Mouse (Mus musculus): ENCODE measurements around the gene Adamts6. TPM values are rescaled to one million over a fixed set of nuclear protein-coding genes. Genes with fewer than 3 reads are reported as not detected.

Gene Adamts6
- polyA plus RNA-seq, 1 experiment: not detected

- TF ChIP-seq POLR2A (IDR thresholded peaks at IDR 0.05; ENCODE audit: insufficient read depth, low read depth, low read length) (no peak), CTCF (IDR thresholded peaks at IDR 0.05; ENCODE audit: insufficient read depth, low read depth, low read length) (no peak)
- no peaks in the 10 kb centered on the region for H3K4me1 ChIP-seq (ENCODE audit: control insufficient read depth, insufficient read depth, low read length)
- 89% methylated on average over 7 of the region's 7 CpGs for WGBS
- no peak overlapping the region for H3K4me3 ChIP-seq (ENCODE audit: insufficient read depth, low read depth, low read length)
- no peak overlapping the region for H3K27ac ChIP-seq (ENCODE audit: insufficient read depth, low read depth, low read length)
Measured at GRCm38 (mm10) chr13:104533806-104534495, 246.3 kb downstream of the Adamts6 start.

GRCm38 (mm10) chr13:104540861-104541398 lies 253.3 kb downstream of the Adamts6 start:
- Histone ChIP-seq H3K4me3 (ENCODE audit: insufficient read depth, low read depth, low read length) (no peak overlapping the region), H3K27ac (ENCODE audit: insufficient read depth, low read depth, low read length) (no peak overlapping the region), H3K4me1 (ENCODE audit: control insufficient read depth, insufficient read depth, low read length) (0 out of 2 replicates have a peak, but pooled peaks cover 8% of the 10 kb centered on the region)
- WGBS: 46% methylated on average over 7 of the region's 7 CpGs
- no peak for TF ChIP-seq POLR2A (IDR thresholded peaks at IDR 0.05; ENCODE audit: insufficient read depth, low read depth, low read length)
- no peak for TF ChIP-seq CTCF (IDR thresholded peaks at IDR 0.05; ENCODE audit: insufficient read depth, low read depth, low read length)

- 87% methylated on average over 10 of the region's 10 CpGs for WGBS
- Histone ChIP-seq H3K4me3 (ENCODE audit: insufficient read depth, low read depth, low read length) (no peak overlapping the region), H3K4me1 (ENCODE audit: control insufficient read depth, insufficient read depth, low read length) (0 out of 2 replicates have a peak, but pooled peaks cover 8% of the 10 kb centered on the region), H3K27ac (ENCODE audit: insufficient read depth, low read depth, low read length) (no peak overlapping the region)
- TF ChIP-seq POLR2A (IDR thresholded peaks at IDR 0.05; ENCODE audit: insufficient read depth, low read depth, low read length): no peak
- TF ChIP-seq CTCF (IDR thresholded peaks at IDR 0.05; ENCODE audit: insufficient read depth, low read depth, low read length): no peak
Measured at GRCm38 (mm10) chr13:104542123-104542758, 254.6 kb downstream of the Adamts6 start.

- WGBS: 77% methylated on average over 4 of the region's 4 CpGs
- no peak for TF ChIP-seq CTCF (IDR thresholded peaks at IDR 0.05; ENCODE audit: insufficient read depth, low read depth, low read length)
- no peak for TF ChIP-seq POLR2A (IDR thresholded peaks at IDR 0.05; ENCODE audit: insufficient read depth, low read depth, low read length)
- no peak overlapping the region for H3K4me3 ChIP-seq (ENCODE audit: insufficient read depth, low read depth, low read length)
- H3K27ac ChIP-seq (ENCODE audit: insufficient read depth, low read depth, low read length): no peak overlapping the region
- 0 out of 2 replicates have a peak, but pooled peaks cover 8% of the 10 kb centered on the region for H3K4me1 ChIP-seq (ENCODE audit: control insufficient read depth, insufficient read depth, low read length)
Measured at GRCm38 (mm10) chr13:104542759-104543141, 255.1 kb downstream of the Adamts6 start.

Other genes with a start within 250 kb of the Adamts6 start
- not detected in 2 replicates for gene Nln, start 178.2 kb upstream of the Adamts6 start, polyA plus RNA-seq (2012; ENCODE audit: insufficient read depth, insufficient read length, low replicate concordance, missing spikeins)
- 133 TPM in 1 of 2 replicates, not detected in the other for gene Sgtb, start 178.1 kb upstream of the Adamts6 start, polyA plus RNA-seq (2012; ENCODE audit: insufficient read depth, insufficient read length, low replicate concordance, missing spikeins)
- not detected in 2 replicates for gene Trappc13, start 109.4 kb upstream of the Adamts6 start, polyA plus RNA-seq (2012; ENCODE audit: insufficient read depth, insufficient read length, low replicate concordance, missing spikeins)
- not detected in 2 replicates for gene Trim23, start 109.0 kb upstream of the Adamts6 start, polyA plus RNA-seq (2012; ENCODE audit: insufficient read depth, insufficient read length, low replicate concordance, missing spikeins)
- gene Cenpk, start 59.2 kb upstream of the Adamts6 start, polyA plus RNA-seq (2012; ENCODE audit: insufficient read depth, insufficient read length, low replicate concordance, missing spikeins): not detected in 2 replicates
- gene Ppwd1, start 59.0 kb upstream of the Adamts6 start, polyA plus RNA-seq (2012; ENCODE audit: insufficient read depth, insufficient read length, low replicate concordance, missing spikeins): not detected in 2 replicates